Mouse (Mus musculus): ENCODE data around the gene Sigirr. TPM values are rescaled to one million over a fixed set of nuclear protein-coding genes. Genes with fewer than 3 reads are reported as not detected.

Sigirr gene
- total and polyA plus RNA-seq, 3 experiments: 8.3 to 17.5 TPM; not detected in 1

DNA sequence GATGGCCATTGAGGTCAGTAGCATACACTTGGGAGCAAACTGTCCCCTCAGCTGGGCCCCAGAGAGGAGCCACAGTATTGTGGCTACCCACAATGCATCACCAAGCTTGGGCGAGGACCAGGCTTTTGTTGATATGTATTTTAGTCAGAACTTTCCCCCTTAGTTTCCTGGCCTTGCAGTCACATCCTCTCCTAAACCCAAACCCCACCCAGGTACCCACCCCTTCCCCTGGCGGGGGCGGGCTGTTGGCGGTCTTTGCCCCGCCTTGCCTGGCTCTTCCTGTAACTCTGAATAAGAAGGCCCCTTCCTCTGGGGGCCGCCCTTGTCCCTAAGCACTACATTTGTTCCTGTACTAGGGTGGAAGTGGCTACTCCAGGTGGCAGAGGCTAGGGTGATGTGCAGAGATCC, 3.7 kb downstream of the Sigirr start:
- Histone ChIP-seq H3K9me3 (replicated peaks; ENCODE audit: insufficient read depth, low read length) (no peaks in the 10 kb centered on the region), H3K79me2 (ENCODE audit: control insufficient read depth, insufficient read depth, low read length, poor library complexity) (no peaks in the 10 kb centered on the region), H3K4me1 (ENCODE audit: control insufficient read depth in 1 of 2, insufficient read depth in 2 of 2, low read length in 2 of 2) (peaks cover 0 to 15% of the 10 kb centered on the region in 2 experiments; a peak in 2 of 4 replicates), H3K36me3 (ENCODE audit: control insufficient read depth in 1 of 2, insufficient read depth in 2 of 2, low read length in 2 of 2) (peaks cover 0 to 7% of the 10 kb centered on the region in 2 experiments; a peak in 2 of 4 replicates), H3K4me3 (ENCODE audit: control insufficient read depth in 1 of 2, insufficient read depth in 1 of 2, low read depth in 2 of 2, low read length in 2 of 2) (peak overlapping the region; percentile 36 to 63), H3K9ac (ENCODE audit: control insufficient read depth, low read depth, low read length, poor library complexity, severe bottlenecking) (peak overlapping the region; percentile 54), H3K27ac (ENCODE audit: control insufficient read depth, low read depth, low read length) (peak overlapping the region; percentile 33), H3K27me3 (ENCODE audit: control insufficient read depth in 1 of 2, insufficient read depth in 2 of 2, low read length in 2 of 2) (peaks cover 0 to 2% of the 10 kb centered on the region in 2 experiments; a peak in 1 of 4 replicates)
- TF ChIP-seq BHLHE40 (IDR thresholded peaks at IDR 0.05; ENCODE audit: borderline replicate concordance, low read depth, low read length) (no peak), POLR2AphosphoS2 (IDR thresholded peaks at IDR 0.05; ENCODE audit: low read length) (0 out of 2 replicates have a peak, but pooled peaks have one; percentile 36), ELF1 (IDR thresholded peaks at IDR 0.05; ENCODE audit: low read depth, low read length) (peak; percentile 81), HCFC1 (IDR thresholded peaks at IDR 0.05; ENCODE audit: low read depth, low read length) (peak; percentile 76), ZC3H11A (IDR thresholded peaks at IDR 0.05; ENCODE audit: low read depth, low read length) (peak; percentile 34), POLR2A (IDR thresholded peaks at IDR 0.05; ENCODE audit: control insufficient read depth in 1 of 2, insufficient read depth in 1 of 2, low read depth in 1 of 2, low read length in 2 of 2, poor library complexity in 1 of 2) (peak in 1 of 2 experiments; percentile 69; a peak in 2 of 4 replicates), MYC (IDR thresholded peaks at IDR 0.05; ENCODE audit: low read depth, low read length) (no peak), UBTF (IDR thresholded peaks at IDR 0.05; ENCODE audit: borderline replicate concordance, insufficient read depth, low read depth, low read length) (no peak), USF2 (IDR thresholded peaks at IDR 0.05; ENCODE audit: borderline replicate concordance in 1 of 2, insufficient read depth in 1 of 2, low read depth in 1 of 2, low read length in 2 of 2) (no peak), ZMIZ1 (IDR thresholded peaks at IDR 0.05; ENCODE audit: low read depth, low read length) (peak; percentile 65; the same call in 1 of the 2 replicates), SIN3A (IDR thresholded peaks at IDR 0.05; ENCODE audit: low read length) (peak; percentile 60), MXI1 (IDR thresholded peaks at IDR 0.05; ENCODE audit: low read depth, low read length) (peak; percentile 55), ETS1 (IDR thresholded peaks at IDR 0.05; ENCODE audit: low read depth, low read length) (0 out of 2 replicates have a peak, but pooled peaks have one; percentile 6), CTCF (IDR thresholded peaks at IDR 0.05 in 2 of 3, conservative IDR thresholded peaks at IDR 0.05 in 1 of 3; ENCODE audit: control insufficient read depth in 1 of 3, insufficient read depth in 1 of 3, low read depth in 2 of 3, low read length in 3 of 3, poor library complexity in 1 of 3, severe bottlenecking in 1 of 3) (peak in 2 of 3 experiments; percentile 3 to 47; a peak in 2 of 6 replicates), MYB (IDR thresholded peaks at IDR 0.05; ENCODE audit: low read depth, low read length) (no peak), NELFE (IDR thresholded peaks at IDR 0.05; ENCODE audit: low read depth, low read length) (peak; percentile 59), KAT2A (conservative IDR thresholded peaks at IDR 0.05; ENCODE audit: low read depth, low read length) (no peak), RCOR1 (IDR thresholded peaks at IDR 0.05; ENCODE audit: low read depth, low read length) (no peak), RAD21 (IDR thresholded peaks at IDR 0.05; ENCODE audit: low read depth, low read length) (peak; percentile 44), MAZ (IDR thresholded peaks at IDR 0.05; ENCODE audit: low read depth, low read length) (peak; percentile 74; the same call in 1 of the 2 replicates), TBP (IDR thresholded peaks at IDR 0.05; ENCODE audit: low read depth, low read length) (0 out of 2 replicates have a peak, but pooled peaks have one; percentile 62), TAL1 (IDR thresholded peaks at IDR 0.05; ENCODE audit: low read length) (no peak), SMC3 (IDR thresholded peaks at IDR 0.05; ENCODE audit: low read depth, low read length) (peak; percentile 29; the same call in 1 of the 2 replicates)
- peak; percentile 93 for DNase-seq (ENCODE audit: low read depth, low spot score)
